Mouse (Mus musculus): Measurements from ENCODE around the gene Camkv. TPM values are rescaled to one million over a fixed set of nuclear protein-coding genes. Genes with fewer than 3 reads are reported as not detected.

The Camkv gene
- polyA plus RNA-seq, 1 experiment, result 0.08 TPM

DNA sequence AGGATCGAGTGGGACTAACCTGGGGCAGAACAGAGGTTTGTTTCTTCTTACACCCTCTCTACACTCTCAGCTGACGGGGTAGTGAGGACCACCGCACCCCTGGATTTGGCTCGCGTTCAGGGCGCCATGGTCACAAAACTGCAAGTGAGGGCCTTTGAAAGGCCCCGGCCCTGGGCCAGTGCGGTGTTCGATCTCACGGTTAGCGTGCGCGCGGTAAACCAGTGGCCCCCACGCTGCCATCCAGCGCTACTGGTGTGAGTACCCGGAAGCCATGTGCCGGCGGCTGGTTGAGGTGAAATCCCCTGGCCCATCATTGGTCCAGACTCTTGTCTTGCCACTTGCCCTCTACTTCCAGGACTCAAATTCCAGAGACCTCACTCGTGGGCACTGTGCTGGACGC is 60.0 kb downstream of the Camkv start:
- Histone ChIP-seq H3K27me3 (ENCODE audit: control insufficient read depth, insufficient read depth, low read length) (no peaks in the 10 kb centered on the region), H3K4me1 (ENCODE audit: control insufficient read depth, insufficient read depth, insufficient read length) (no peaks in the 10 kb centered on the region), H3K27ac (ENCODE audit: insufficient read depth, low read length) (no peak overlapping the region), H3K4me3 (ENCODE audit: extremely low read depth, insufficient read depth, insufficient read length) (no peak overlapping the region), H3K36me3 (ENCODE audit: control insufficient read depth, insufficient read depth, low read length) (no peaks in the 10 kb centered on the region)
- 97% methylated on average over 21 of the region's 21 CpGs for WGBS
- no peak for TF ChIP-seq POLR2A (IDR thresholded peaks at IDR 0.05; ENCODE audit: low read depth, low read length)
- TF ChIP-seq CTCF (IDR thresholded peaks at IDR 0.05; ENCODE audit: extremely low read depth, insufficient read depth, insufficient read length, insufficient replicate concordance), result no peak
- no peak for DNase-seq (ENCODE audit: low read depth in 1 of 2, low spot score in 2 of 2)

- Histone ChIP-seq H3K27me3 (ENCODE audit: control insufficient read depth, insufficient read depth, low read length) (no peaks in the 10 kb centered on the region), H3K4me1 (ENCODE audit: control insufficient read depth, insufficient read depth, insufficient read length) (no peaks in the 10 kb centered on the region), H3K4me3 (ENCODE audit: extremely low read depth, insufficient read depth, insufficient read length) (no peak within 1 kb of the TSS), H3K36me3 (ENCODE audit: control insufficient read depth, insufficient read depth, low read length) (no peaks in the 10 kb centered on the region), H3K27ac (ENCODE audit: insufficient read depth, low read length) (no peak within 1 kb of the TSS)
- TF ChIP-seq POLR2A (IDR thresholded peaks at IDR 0.05; ENCODE audit: low read depth, low read length), result no peak
- no peak for TF ChIP-seq CTCF (IDR thresholded peaks at IDR 0.05; ENCODE audit: extremely low read depth, insufficient read depth, insufficient read length, insufficient replicate concordance)
- 92% methylated on average over 5 of the region's 5 CpGs for WGBS
- no peak for DNase-seq (ENCODE audit: low read depth in 1 of 2, low spot score in 2 of 2)
These were observed 60.6 kb downstream of the Camkv start, which contains the start of gene Gm20662 for GRCm38 (mm10) chr9:107996049-107996448. Gene Gm20662, plus strand, starts transcription at chr9:107996349.

Other genes starting within 250 kb of the Camkv start
- gene Sema3f, start 225.2 kb upstream of the Camkv start, polyA plus RNA-seq (2012; rRNA removed), result 61.1 and 61.6 TPM in 2 replicates
- gene Rbm5, start 164.7 kb upstream of the Camkv start, polyA plus RNA-seq (2012; rRNA removed), result 70.3 and 76.0 TPM in 2 replicates
- gene Rbm6, start 62.4 kb upstream of the Camkv start, polyA plus RNA-seq (2012; rRNA removed), result 10.2 and 12.4 TPM in 2 replicates
- gene Mon1a, start 47.5 kb upstream of the Camkv start, polyA plus RNA-seq (2012; rRNA removed), result 23.4 and 29.3 TPM in 2 replicates
- gene Mst1r, start 28.8 kb upstream of the Camkv start, polyA plus RNA-seq (2012; rRNA removed), result 1.8 and 2.7 TPM in 2 replicates
- gene Actl11, start 7.2 kb upstream of the Camkv start, polyA plus RNA-seq (2012; rRNA removed), result not detected in 2 replicates
- gene Traip, start 14.5 kb downstream of the Camkv start, polyA plus RNA-seq (2012; rRNA removed), result 3.1 and 4.1 TPM in 2 replicates
- gene Uba7, start 39.8 kb downstream of the Camkv start, polyA plus RNA-seq (2012; rRNA removed), result 182 and 209 TPM in 2 replicates
- 0.18 and 0.31 TPM in 2 replicates for gene Gm20661, start 47.4 kb downstream of the Camkv start, polyA plus RNA-seq (2012; rRNA removed)
- gene Inka1, start 50.2 kb downstream of the Camkv start, polyA plus RNA-seq (2012; rRNA removed), result 19.8 and 25.9 TPM in 2 replicates
- 2.2 and 2.9 TPM in 2 replicates for gene Cdhr4, start 56.8 kb downstream of the Camkv start, polyA plus RNA-seq (2012; rRNA removed)
- gene Gm20662, start 60.7 kb downstream of the Camkv start, polyA plus RNA-seq (2012; rRNA removed), result 1.7 and 2.1 TPM in 2 replicates
- gene Ip6k1, start 66.8 kb downstream of the Camkv start, polyA plus RNA-seq (2012; rRNA removed), result 118 and 161 TPM in 2 replicates
- 11.6 and 13.5 TPM in 2 replicates for gene Gmppb, start 113.6 kb downstream of the Camkv start, polyA plus RNA-seq (2012; rRNA removed)
- gene Amigo3, start 117.5 kb downstream of the Camkv start, polyA plus RNA-seq (2012; rRNA removed), result 2.2 and 2.8 TPM in 2 replicates
- gene Mst1, start 144.8 kb downstream of the Camkv start, polyA plus RNA-seq (2012; rRNA removed), result 1.5 and 1.6 TPM in 2 replicates
- 213 and 224 TPM in 2 replicates for gene Rnf123, start 147.7 kb downstream of the Camkv start, polyA plus RNA-seq (2012; rRNA removed)
- 136 and 157 TPM in 2 replicates for gene Apeh, start 158.9 kb downstream of the Camkv start, polyA plus RNA-seq (2012; rRNA removed)